Mouse (Mus musculus): ENCODE measurements at regions not wholly inside any gene's neighbourhood (a gene's known extent, or its start where the extent isn't known, plus 50 kb on each side); places are given as distances from the start of the nearest gene placed in this dataset.

- no peak for DNase-seq
Measured at GRCm38 (mm10) chr7:125271356-125271755, 173.1 kb upstream of the Kdm8 start.

- peak in 1 of 2 experiments; percentile 30 for DNase-seq
Measured at GRCm38 (mm10) chr7:125281371-125281770, 163.1 kb upstream of the Kdm8 start.

- no peak for DNase-seq
Measured at GRCm38 (mm10) chr7:125295226-125295625, 149.2 kb upstream of the Kdm8 start.

GRCm38 (mm10) chr7:125308433-125308832 is 136.0 kb upstream of the Kdm8 start:
- no peak for DNase-seq

- no peak for DNase-seq
Measured at GRCm38 (mm10) chr7:125310971-125311370, 133.5 kb upstream of the Kdm8 start.

GRCm38 (mm10) chr7:125313604-125314003 is 130.9 kb upstream of the Kdm8 start:
- DNase-seq = no peak

GRCm38 (mm10) chr7:125334769-125335168 is 109.7 kb upstream of the Kdm8 start:
- no peak for DNase-seq

- DNase-seq = no peak
Measured at GRCm38 (mm10) chr7:125335586-125336165, 108.8 kb upstream of the Kdm8 start.

GRCm38 (mm10) chr7:125336826-125337225 is 107.7 kb upstream of the Kdm8 start:
- DNase-seq = no peak

- DNase-seq = no peak
Measured at GRCm38 (mm10) chr7:125338177-125338751, 106.2 kb upstream of the Kdm8 start.

GRCm38 (mm10) chr7:125340326-125340905 is 104.1 kb upstream of the Kdm8 start:
- DNase-seq = no peak

GRCm38 (mm10) chr7:125349606-125350005 is 94.9 kb upstream of the Kdm8 start:
- DNase-seq = no peak

GRCm38 (mm10) chr7:125354211-125354610 is 90.3 kb upstream of the Kdm8 start:
- DNase-seq = no peak

GRCm38 (mm10) chr7:125354956-125355355 is 89.5 kb upstream of the Kdm8 start:
- DNase-seq = no peak

GRCm38 (mm10) chr7:125358016-125358415 is 86.5 kb upstream of the Kdm8 start:
- no peak for DNase-seq

- DNase-seq = no peak
Measured at GRCm38 (mm10) chr7:125383021-125383420, 61.5 kb upstream of the Kdm8 start.

GRCm38 (mm10) chr7:125384171-125384570 is 60.3 kb upstream of the Kdm8 start:
- DNase-seq = no peak

- DNase-seq = peak in 1 of 2 experiments; percentile 20
Measured at GRCm38 (mm10) chr7:125392536-125392935, 51.9 kb upstream of the Kdm8 start.

- peak in 1 of 2 experiments; percentile 4 for DNase-seq
Measured at GRCm38 (mm10) chr7:125393228-125393627, 51.2 kb upstream of the Kdm8 start.

- peak; percentile 94 to 97 for DNase-seq
Measured at GRCm38 (mm10) chr7:125393654-125394346, 50.7 kb upstream of the Kdm8 start.

Data from kidney, postnatal 25 days (tissue).